Mouse (Mus musculus): ENCODE measurements around the gene Galnt14. TPM values are rescaled to one million over a fixed set of nuclear protein-coding genes. Genes with fewer than 3 reads are reported as not detected.

Gene Galnt14
- 10 to 100 TPM; 19.8 to 20.8 TPM for total RNA-seq (2021)
- long read RNA-seq, experiment 1, transcript Galnt14-201 (15 exons, 2,990 nt): major isoform, 23 of 25 reads
- long read RNA-seq, experiment 1, partial matches to known transcripts: 1 of 25 reads
- long read RNA-seq, experiment 1, other reads (novel, unspliced or antisense): 0 of 25 reads
- long read RNA-seq, experiment 2, transcript Galnt14-201 (15 exons, 2,990 nt): major isoform, 15 of 20 reads
- long read RNA-seq, experiment 2, partial matches to known transcripts: 1 of 20 reads
- long read RNA-seq, experiment 2, other reads (novel, unspliced or antisense): 1 of 20 reads

- peak; percentile 62 to 70 for DNase-seq (ENCODE audit: low spot score in 2 of 2)
These were observed at the start of gene Galnt14 for GRCm38 (mm10) chr17:73710042-73710911. Gene Galnt14 (minus strand): TSS chr17:73710453.

GRCm38 (mm10) chr17:73743681-73744311 is 33.5 kb upstream of the Galnt14 start:
- DNase-seq (ENCODE audit: low spot score in 2 of 2): peak; percentile 83 to 84

GRCm38 (mm10) chr17:73723885-73724682 is 13.8 kb upstream of the Galnt14 start:
- no peak for DNase-seq (ENCODE audit: low spot score in 2 of 2)

- DNase-seq (ENCODE audit: low spot score in 2 of 2): no peak
These were observed 8.9 kb upstream of the Galnt14 start for GRCm38 (mm10) chr17:73719021-73719748.

- no peak for DNase-seq (ENCODE audit: low spot score in 2 of 2)
These were observed 6.4 kb upstream of the Galnt14 start for GRCm38 (mm10) chr17:73716684-73717083.

- no peak for DNase-seq (ENCODE audit: low spot score in 2 of 2)
These were observed 4.4 kb upstream of the Galnt14 start for GRCm38 (mm10) chr17:73714440-73715221.

GRCm38 (mm10) chr17:73713347-73713746 is 3.1 kb upstream of the Galnt14 start:
- DNase-seq (ENCODE audit: low spot score in 2 of 2): peak; percentile 46 to 84

GRCm38 (mm10) chr17:73711919-73712318 is 1.7 kb upstream of the Galnt14 start:
- peak; percentile 65 to 84 for DNase-seq (ENCODE audit: low spot score in 2 of 2)

GRCm38 (mm10) chr17:73709131-73710041 is 867 bp downstream of the Galnt14 start:
- DNase-seq (ENCODE audit: low spot score in 2 of 2): peak; percentile 39 to 49

- no peak for DNase-seq (ENCODE audit: low spot score in 2 of 2)
These were observed 1.8 kb downstream of the Galnt14 start for GRCm38 (mm10) chr17:73708451-73708850.

GRCm38 (mm10) chr17:73703571-73703970 is 6.7 kb downstream of the Galnt14 start:
- DNase-seq (ENCODE audit: low spot score in 2 of 2): no peak

GRCm38 (mm10) chr17:73701016-73701415 is 9.2 kb downstream of the Galnt14 start:
- DNase-seq (ENCODE audit: low spot score in 2 of 2): no peak

- no peak for DNase-seq (ENCODE audit: low spot score in 2 of 2)
These were observed 10.4 kb downstream of the Galnt14 start for GRCm38 (mm10) chr17:73699881-73700280.

GRCm38 (mm10) chr17:73694206-73694952 is 15.9 kb downstream of the Galnt14 start:
- DNase-seq (ENCODE audit: low spot score in 2 of 2): no peak

GRCm38 (mm10) chr17:73688261-73688660 is 22.0 kb downstream of the Galnt14 start:
- no peak for DNase-seq (ENCODE audit: low spot score in 2 of 2)

- no peak for DNase-seq (ENCODE audit: low spot score in 2 of 2)
These were observed 24.0 kb downstream of the Galnt14 start for GRCm38 (mm10) chr17:73686292-73686691.

GRCm38 (mm10) chr17:73684746-73685145 is 25.5 kb downstream of the Galnt14 start:
- no peak for DNase-seq (ENCODE audit: low spot score in 2 of 2)

GRCm38 (mm10) chr17:73671921-73672320 is 38.3 kb downstream of the Galnt14 start:
- no peak for DNase-seq (ENCODE audit: low spot score in 2 of 2)
